In the genomic region with DNA sequence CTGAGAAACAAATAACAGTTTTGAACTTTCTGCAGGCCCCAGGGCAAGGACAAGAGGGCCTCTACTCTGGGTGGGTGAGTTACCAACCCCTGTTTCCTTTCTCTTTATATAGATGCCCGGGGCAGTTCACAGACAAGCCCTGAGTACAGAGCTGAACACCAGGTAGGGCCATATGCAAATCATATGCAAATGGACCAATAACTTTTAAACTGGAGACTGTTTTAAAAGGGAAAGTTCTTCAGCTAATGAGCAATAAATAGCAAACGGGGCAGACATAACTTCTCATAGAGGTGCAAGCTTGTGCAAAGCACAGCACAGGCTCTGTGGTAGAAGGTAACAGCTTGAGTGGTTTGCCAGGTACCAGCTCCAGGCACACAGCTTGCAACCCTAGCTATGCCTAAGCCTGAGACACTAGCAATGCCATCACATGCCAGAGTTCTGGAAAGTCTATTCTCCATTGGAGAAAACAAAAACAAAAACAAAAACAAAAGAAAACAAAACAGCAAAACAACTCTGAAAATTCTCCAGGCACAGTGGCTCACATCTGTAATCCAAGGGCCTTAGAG, we compare ENCODE assay signal across 11 mouse cellular contexts.
"Had no signal": no experiment of that assay in that cellular context is flagged by ENCODE, and none has a peak within 500 bp of the region (broad histone marks: within the 10 kb centered on the region; RNA-seq: fewer than 3 reads in every experiment).

No protein-coding gene starts in this region.

- H3K36me3 ChIP-seq: limb, embryonic 10.5 days; liver, embryonic 12.5 days; lung, embryonic 15.5 days; midbrain, embryonic 12.5 days had no signal

- DNase-seq: kidney, adult 18-20 months; kidney, postnatal 10 days; lung, postnatal 14 days; right cerebral cortex, adult 18-20 months; thymus, postnatal 36 days had no signal

- H3K27ac ChIP-seq: limb, embryonic 10.5 days; liver, embryonic 12.5 days; lung, embryonic 15.5 days; macrophage; midbrain, embryonic 12.5 days had no signal

- H3K4me1 ChIP-seq: liver, embryonic 12.5 days had no signal

- H3K9me3 ChIP-seq: limb, embryonic 10.5 days; liver, embryonic 12.5 days; lung, embryonic 15.5 days; midbrain, embryonic 12.5 days had no signal

- H3K27me3 ChIP-seq: liver, embryonic 12.5 days; lung, embryonic 15.5 days; midbrain, embryonic 12.5 days had no signal

- H3K4me3 ChIP-seq: limb, embryonic 10.5 days; liver, embryonic 12.5 days; lung, embryonic 15.5 days; midbrain, embryonic 12.5 days had no signal

- H3K4me2 ChIP-seq: liver, embryonic 12.5 days; lung, embryonic 15.5 days; midbrain, embryonic 12.5 days had no signal

- ATAC-seq: liver, embryonic 12.5 days; midbrain, embryonic 16.5 days had no signal

- H3K9ac ChIP-seq: liver, embryonic 12.5 days; lung, embryonic 15.5 days; midbrain, embryonic 12.5 days had no signal
